Mouse (Mus musculus) heart, postnatal 4 days (tissue): Measurements from ENCODE around the gene Lrrc17. TPM values are rescaled to one million over a fixed set of nuclear protein-coding genes. Genes with fewer than 3 reads are reported as not detected.

ENCODE experiments used
- DNase-seq: peaks from one replicate; pipeline ENCODE4 v3.0.0; 2021
- total RNA-seq, 2 experiments: library from RNA; stranded (reverse); gene quantifications; 2 replicates each; pipeline ENCODE4 v1.2.3; 2021

Gene Lrrc17
- total RNA-seq: 10 to 100 TPM; 16.0 to 17.8 TPM

DNA sequence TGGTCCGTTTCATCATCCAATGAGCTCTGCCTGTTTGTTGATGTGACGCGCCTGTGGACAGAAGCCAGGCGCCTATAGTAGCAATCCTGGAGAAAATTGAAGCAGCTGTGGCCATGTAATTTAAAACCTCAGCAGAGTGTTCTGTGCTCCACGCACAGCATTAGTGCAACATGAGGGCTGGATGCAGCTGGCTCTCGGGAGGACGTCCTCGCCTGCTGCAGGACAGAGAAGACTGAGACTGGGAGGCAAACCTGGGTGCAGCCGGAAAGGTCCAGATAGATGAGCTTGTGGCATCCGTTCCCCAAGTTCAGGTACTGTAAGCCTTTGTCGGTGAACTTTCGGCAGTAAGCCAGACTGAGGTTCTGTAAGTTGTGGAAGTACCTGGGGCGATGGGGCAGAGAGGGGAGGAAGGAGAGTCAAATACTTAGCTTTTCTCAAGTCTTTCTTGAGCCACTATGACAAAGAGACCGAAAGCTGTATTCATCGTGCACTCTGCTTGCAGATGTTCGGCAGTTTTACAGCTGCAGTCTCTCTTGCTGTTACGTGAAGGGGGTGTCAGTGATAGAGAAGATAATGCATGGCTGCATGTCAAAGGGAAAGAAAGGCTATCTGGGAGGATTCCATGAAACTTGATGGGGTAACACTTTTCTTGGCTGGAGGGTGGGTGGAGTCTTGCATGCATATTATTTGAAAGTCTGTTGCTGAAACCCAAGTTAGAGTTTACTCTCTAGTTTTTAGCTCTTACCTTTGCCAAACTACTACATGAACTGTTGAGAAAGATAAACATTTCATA, at the start of gene Lrrc17:
Lrrc17 (plus strand) TSS at position 151 of the 793 bp plus-strand sequence.
- DNase-seq: peak; percentile 64

DNA sequence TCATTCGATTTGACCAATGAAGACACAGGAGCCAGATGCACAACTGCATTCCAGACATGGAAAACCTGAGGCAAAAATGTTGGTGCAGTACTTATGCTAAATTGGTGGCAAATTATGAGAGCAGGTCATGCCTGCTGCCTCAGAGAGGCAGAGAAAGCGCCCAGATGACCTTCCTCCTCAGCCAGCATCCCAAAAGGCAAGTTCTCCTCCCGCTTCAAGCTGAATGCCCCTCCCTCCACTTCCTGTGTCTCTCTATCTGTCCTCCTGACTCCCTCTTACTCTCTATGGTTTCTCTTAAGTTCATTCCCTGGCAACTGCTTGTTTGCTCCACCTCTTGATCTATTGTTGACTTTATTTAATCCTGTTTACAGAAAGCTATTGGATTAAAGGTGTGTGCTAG, 48.6 kb upstream of the Lrrc17 start:
- no peak for DNase-seq

DNA sequence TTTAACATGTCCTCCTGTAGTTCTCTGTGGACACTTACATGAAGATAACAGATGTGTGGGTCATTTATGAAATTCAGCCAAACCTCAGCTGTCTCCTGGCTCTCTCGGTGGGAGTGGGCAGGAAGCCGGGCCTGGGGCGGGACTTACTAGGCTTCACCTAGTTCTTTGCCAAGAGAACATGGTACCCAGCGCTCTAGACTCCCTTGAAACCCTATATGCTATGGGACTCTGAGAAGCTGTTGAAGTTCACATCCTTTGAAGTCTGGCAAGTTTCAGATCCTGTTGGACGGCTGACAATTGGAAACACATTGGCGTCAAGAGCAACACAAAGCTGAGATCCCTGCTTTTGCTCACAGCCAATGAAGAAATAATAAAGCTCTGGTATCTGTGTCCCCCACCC, 47.0 kb upstream of the Lrrc17 start:
- peak; percentile 47 for DNase-seq

DNA sequence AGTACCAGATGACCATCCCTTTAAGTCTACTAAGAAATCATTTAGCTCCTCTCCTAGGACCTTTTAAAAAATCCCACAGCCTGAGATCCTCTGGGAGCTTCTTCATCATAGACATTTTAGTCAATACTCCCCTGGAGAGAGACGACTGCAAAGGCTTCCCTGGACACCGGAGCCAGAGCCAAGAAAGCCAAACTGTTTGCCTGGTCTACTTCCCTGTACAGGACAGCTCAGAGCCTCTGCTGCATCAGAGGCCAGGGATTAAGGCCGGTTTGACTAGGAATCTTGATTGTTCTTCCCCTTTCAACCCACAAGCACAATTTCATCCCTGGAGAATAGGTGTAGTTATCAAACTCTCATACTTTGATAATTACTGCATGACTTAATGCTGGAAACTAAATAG, 46.5 kb upstream of the Lrrc17 start:
- DNase-seq: no peak

DNA sequence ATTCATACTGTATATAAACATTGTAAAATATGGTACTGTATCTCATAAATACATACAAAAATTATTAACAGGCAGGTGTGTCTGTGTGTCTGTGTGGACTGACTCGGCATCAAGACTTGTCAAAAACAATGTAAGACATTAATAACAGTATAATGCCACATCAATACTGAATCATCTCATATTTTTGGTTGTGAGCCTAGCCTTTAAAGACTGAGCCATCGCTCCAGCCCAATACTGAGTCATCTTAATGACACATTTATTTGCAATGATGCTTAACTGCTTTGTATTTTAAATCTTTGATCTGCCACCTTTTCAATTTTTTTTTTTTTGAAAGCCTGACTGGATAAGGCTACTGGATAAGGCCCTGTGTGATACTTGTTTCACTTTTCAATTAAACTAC, 44.9 kb upstream of the Lrrc17 start:
- DNase-seq: no peak

DNA sequence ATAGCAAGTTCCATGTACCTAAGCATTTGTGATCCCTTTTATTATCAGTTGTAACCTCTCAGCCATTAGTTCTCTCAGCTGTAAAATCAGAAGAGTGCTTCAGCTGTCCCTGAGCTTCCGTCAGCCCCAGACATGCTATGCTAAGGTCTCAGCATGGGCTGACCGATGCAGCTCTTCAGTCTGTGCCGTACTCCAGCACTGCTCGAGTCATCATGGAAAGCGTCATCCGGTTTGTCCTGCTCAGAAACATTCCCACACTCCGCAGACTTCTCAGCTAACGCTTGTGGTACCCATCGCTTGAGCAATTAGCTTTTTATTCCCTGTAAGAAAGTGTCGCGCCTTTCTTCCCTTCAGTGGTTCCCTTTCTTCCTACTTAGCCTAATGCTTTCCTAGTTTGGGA, 44.4 kb upstream of the Lrrc17 start:
- no peak for DNase-seq

DNA sequence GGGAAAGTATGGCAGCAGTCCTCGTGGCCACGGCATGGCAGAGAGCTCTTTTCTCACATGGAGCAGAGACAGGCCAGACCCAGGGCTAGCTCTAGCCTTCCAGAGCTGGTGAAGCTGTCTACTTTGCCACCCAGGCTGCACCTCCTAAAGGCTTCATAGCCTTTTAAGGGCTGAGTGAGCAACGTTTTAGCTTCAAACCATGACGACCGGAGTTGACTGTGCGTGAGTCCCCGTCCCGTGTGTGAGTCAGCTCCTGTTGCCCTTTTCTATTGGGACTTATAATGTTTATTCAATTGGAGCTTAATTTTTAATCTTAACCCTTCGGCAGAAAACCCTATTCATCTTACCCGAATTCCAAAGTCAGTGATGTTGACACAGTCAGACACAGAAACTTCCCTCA, 43.2 kb upstream of the Lrrc17 start:
- no peak for DNase-seq

DNA sequence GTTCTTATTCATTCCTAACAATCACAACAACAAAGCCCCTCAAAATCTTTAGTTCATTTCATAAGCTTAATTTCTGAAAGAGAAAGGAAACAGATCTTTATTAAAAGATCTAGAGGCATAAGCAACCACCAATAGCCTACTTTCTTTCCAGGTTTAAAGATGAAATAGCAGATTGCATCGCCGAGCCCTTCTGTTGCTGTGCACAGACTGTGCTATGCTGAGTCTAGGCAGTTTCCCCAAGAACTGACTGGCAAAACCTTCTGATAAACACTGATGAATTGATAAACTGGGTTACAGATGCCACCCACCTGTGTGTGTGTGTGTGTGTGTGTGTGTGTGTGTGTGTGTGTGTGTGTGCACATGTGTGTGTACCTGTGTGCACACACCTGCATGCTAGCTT, 42.4 kb upstream of the Lrrc17 start:
- DNase-seq: no peak

DNA sequence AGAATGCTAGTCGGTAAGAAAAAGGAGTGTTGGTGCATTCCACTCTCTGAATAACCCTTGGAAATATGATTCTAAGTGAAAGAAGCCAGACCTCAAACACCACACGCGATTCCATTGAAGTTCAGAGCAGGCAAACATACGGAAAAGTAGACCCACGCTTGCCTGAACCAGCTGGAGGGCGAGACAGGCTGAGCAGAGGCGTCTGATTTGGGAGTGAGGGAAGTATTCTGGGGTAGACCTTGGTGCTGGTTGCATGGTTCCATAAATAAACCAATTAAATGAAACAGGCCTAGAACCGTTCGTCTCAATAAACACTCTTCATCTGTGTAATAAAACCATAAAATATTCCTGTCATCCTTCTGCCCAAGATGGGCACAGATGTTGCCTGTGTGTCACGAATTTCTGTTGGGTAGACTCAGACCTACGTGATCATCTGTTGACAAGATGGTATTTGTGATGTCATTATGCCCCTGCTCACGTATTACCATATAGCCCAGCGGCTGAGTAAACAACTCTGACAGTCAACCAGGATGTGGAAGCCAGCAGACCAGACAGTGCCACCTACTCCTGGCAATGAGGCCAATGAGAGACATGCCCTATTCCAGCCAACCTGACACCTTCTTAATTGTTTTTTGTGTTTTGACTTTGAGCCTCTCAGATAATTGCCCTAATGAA, 40.3 kb upstream of the Lrrc17 start:
- DNase-seq: no peak

DNA sequence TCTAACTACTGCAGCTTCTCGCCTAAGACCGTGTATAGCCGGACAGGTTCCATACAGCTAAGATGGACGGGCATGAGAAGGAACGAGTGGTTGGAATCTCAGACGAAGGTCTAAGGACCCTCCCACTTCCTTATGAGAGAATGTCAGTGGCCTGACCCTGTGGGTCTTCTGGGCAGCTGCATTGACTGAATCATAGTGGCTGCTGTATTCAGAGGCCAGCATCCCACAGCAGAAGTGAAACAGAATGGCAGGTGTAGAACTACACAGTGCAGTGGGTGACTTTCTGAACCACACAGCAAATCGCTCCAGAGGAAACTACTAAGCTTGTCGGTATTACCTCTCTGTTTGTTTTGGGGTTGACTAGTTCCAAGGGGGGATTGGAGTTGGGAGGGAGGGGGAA, 38.2 kb upstream of the Lrrc17 start:
- DNase-seq: no peak

DNA sequence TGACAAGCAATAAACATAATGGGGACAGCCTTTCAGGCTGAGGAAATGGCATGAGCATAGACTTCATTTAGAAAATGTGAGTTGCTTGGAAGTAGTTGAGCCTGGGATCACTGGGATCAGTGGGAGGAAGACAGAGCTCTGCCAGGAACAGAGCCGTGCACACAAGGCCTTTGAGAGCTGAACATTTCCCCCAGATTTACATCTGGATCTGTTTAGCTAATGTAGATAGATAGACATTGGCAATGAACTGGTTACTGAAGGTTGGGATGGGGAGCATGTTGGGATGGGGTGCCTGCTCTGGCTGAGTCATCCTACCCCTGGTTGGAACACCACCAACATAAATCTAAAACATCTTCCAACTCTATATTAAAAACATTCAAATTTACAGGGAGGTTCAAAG, 36.5 kb upstream of the Lrrc17 start:
- no peak for DNase-seq

DNA sequence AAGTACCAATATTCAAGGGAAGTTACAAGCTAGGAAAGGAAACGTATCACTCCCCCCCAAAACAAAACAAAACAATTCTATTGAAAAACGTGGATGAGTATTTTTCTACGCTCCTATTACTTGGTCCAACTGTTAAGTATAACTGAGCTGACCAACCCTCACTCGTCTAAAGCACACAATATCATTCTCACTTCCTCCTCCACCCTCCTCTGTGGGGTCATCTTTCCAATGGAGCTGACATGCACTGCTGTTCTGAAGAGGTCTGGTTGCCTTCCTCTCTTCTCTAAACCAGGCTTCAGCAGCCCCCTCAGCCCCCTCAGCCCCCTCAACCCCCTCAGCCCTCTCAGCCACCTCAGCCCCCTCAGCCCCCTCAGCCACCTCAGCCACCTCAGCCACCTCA, 33.6 kb upstream of the Lrrc17 start:
- DNase-seq: no peak

DNA sequence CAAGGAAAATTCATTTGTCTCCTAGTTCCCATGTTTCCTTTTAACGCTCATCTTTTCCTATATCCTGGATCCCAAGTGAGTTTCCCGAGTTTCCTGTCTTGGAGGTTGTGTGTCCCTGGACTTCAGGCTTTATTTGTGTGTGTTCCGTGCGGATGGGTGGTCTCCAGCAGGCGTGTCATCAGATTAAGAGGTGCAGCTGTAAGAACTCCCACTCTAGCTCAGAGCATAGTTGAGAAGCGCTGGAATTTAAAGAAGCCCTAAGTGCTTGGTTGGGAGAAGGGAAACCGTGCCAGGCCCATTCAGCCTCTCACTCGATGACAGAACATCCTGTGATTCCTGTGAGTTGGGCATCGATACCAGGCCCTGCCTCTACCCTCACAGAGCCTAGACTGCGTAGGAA, 30.0 kb upstream of the Lrrc17 start:
- DNase-seq: no peak

DNA sequence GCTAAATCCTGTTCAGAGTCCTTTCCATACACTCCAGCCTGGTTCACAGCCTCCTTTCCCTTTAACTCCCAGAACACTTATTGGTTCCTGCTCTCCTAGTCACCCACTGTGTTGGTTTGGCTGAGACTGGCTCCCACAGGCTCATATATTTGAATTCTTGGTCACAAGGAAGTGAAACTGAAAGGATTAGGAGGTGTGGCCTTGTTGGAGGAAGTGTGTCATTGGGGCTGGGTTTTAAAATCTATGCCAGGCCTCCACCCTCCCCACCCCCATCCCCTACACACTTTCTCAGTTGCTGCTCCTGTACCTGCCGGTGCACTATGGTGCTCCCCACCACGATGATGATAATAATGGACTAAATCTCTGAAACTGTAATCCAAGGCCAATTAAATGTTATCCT, 25.8 kb upstream of the Lrrc17 start:
- DNase-seq: no peak

DNA sequence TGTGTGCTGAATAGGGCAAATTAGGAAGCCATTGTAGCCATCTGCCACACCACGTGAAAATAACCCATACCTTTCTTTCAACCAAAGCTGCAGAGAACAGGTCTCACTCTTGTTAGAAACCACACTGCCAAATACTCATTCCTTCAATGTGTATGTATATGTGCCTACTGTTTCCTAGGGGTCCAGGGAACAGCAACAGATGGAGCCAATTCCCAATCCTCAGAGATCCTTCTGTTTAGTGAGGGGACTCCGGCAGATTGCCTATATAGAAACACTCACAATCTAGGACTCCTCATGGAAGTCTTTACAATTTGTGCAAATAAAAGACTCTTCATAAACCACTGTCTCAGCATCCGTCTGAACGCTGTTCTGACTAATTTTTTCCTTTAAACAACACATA, 25.2 kb upstream of the Lrrc17 start:
- DNase-seq: no peak

DNA sequence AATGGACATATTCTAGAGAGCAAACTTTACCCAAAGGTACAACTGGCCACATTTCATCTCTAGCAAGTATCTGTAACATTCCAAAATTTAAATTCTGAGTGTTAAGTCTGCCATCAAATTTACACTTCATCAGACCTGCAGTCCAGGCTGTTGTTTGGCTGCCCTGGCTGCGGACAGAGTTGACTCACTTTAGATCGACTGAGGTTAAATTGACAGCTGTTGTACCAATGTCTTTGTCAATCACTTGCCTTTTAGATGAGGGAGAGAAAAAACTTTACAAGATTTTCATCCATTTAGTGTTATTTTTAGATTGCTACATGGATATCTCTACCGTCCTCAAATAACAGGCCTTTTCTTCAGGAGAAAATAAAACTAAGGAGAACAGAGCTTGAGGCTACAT, 24.2 kb upstream of the Lrrc17 start:
- DNase-seq: no peak

DNA sequence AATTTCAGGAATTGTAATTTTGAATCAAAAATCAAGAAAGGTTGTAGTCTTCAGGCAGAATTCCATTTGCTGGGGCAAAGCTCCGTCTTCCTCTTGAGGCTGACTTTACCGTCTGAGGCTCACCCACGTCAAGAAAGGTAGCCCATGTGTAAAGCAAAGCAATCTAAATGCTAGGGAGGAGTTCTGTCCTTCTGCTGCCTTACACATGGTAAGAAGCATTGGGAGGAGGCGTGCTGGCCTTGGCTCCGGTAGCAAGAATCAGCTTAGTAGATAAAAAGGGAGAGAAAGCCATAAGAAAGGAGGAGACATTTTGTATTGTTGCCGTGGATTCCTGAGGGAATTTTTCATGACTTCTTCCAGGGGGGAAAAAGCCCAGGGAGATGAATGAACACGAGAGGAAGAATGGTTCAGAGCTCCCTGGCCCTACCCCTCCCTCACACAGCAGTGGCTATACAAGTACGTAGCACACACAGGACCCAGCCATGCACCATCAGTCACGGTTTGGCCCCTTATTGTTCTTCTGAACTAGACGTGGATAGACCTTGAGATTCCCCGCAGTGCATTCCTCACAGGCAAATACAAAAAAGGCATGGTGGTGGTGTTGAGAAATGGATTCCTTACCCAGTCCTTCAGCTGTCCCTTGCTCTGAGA, 16.4 kb upstream of the Lrrc17 start:
- no peak for DNase-seq

DNA sequence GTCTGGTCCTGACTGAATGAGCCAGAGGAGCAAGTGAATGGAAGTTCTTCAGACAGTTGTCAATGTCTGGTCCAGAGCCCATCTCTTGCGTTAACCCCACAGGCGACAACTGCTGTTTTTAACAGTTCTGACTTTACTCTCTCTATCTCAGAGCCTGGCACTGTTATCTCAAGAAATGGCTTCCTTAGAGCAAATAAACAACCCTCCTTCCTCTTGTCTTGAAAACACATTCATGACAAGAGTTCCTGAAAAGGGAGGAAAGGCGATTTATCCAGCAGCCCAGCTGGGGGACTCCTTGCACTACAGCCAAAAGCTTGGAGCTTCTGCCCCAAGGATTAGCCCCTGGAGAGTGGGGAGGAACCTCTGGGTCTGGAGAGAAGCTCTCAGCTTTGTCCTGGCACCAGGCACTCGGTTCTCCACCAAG, 15.9 kb upstream of the Lrrc17 start:
- peak; percentile 32 for DNase-seq

DNA sequence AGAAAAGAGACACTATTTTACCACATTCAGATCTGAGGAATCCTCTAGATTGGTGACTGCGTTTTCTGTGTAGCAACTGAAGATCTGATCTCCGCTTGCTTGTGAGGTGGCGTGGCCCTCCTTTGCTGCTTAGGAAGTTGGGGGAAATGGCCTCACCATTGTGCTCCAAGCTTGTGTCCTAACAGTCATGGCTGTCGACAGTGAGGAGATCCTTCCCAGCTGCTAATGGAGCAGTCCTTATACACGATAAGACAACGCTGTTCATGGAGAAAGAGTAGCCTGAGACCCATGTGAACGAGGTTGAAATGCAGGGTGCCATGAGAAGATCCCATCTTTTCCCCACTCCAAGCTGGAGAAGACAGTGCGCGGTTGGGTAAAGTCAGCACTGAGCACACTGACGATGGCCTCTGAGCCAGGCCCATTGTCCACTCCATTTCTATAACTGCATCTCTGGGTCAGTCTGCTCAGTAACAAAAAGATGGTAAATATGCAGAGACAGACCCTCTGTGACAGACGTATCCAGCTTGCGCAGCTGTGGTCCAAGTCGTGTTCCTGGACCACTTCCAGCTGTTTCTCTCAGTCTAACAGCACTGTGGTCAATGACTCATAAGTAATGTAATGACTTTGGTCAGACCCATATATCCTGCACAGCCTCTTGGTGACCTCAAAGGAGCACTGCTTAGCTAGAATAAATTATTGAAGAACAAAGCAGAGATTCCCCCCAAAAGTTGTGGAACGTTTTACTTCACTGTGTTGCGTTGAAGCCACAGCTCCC, 15.1 kb upstream of the Lrrc17 start:
- DNase-seq: peak; percentile 57

DNA sequence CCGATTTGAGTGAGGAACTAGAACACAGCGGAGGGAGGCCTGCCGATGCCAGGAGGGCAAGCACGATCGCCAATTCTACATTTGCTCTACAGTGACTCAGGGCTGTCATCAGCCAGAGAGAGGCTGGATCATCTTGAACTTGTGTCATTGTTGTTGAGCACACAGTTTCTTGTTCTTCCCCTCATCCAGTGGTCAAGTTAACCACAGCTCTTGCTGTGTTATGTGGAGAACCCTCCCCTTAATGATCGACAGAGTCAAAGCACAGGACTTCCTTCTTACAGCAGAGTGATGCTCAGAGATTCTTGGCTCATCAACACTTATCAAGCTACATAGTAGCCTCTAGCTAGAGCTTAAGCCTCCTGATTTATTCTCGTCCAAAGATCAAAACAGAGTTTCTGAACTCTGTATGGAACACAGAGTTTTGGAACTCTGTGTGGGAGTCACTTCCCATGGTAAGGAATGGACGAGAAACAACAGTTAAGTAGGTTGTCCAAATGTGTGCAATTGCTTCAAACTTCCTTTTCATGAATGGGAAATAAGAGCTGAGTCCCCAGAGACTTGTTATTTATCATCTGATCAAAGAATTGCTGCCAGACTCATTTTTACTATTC, 14.1 kb upstream of the Lrrc17 start:
- no peak for DNase-seq

DNA sequence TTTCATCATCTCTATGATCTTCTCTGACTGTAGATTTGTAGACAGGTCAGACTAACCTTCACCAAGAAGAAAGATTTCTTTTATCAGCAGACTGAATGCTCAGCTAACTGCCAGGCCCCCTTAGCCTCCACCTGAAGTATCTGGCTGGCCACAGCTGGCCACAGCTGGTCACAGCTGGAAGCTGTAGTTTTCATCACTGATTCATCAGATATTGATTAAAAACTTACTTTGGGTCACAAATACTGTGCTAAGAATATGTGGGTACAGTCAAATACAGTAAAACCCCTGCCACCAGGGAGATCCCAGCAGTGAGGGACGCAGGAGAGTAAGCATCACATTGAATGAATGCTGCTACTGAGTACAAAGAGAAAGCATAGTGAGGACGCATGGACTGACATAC, 11.2 kb upstream of the Lrrc17 start:
- no peak for DNase-seq

DNA sequence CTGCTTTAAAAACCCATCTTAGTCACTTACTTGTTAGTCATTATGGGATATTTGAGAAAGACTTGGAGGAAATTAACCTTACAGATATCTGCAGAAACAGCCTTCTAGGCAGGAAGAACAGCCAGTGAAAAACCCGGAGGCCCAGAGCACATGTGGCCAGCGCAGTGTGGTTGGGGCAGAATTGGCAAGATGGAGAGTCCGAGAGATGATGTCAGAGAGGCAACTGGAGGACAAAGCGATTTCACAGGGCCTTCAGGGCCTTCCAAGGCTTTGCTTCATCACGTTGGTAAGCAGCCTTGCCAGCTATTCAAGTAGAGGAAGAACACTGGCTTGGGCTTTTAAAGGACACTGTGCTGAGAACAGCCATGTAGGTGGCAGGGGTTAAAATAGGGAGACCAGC, 10.4 kb upstream of the Lrrc17 start:
- peak; percentile 24 for DNase-seq

DNA sequence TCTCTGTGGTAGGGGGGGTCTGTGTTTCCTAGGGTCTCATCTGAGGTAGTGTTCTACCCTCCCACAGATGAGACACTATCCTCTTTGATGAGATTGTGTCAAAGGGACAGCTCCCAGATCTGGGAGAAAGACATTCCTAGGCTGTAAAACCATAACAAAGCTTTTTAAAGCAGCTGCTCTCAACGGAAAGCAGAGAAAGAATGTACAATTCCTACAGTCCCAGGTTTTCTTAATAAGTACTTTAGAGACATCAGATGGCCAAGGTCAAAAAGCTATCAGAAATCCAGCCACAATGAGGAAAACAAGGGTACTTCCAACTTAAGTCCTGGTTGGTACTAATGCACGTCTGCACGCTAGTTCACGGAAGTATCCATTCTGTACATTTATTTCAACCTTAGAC, 1.1 kb upstream of the Lrrc17 start:
- no peak for DNase-seq
